Mouse (Mus musculus): ENCODE data around the gene Grb7.
A peak's percentile ranks its signal among the peaks of the same experiment; 100 is the strongest.

The Grb7 gene

GRCm38 (mm10) chr11:98446213-98446561, at the start of gene Grb7:
TSS of gene Grb7 (plus strand) at chr11:98446394.
- peak; percentile 59 for DNase-seq (ENCODE audit: extremely low spot score)

GRCm38 (mm10) chr11:98397946-98398345, 48.2 kb upstream of the Grb7 start:
- no peak for DNase-seq (ENCODE audit: extremely low spot score)

- peak; percentile 93 for DNase-seq (ENCODE audit: extremely low spot score)
Measured at GRCm38 (mm10) chr11:98400161-98400726, 46.0 kb upstream of the Grb7 start, which contains the start of gene Pgap3. TSS of gene Pgap3 (minus strand) at chr11:98400490.

- no peak for DNase-seq (ENCODE audit: extremely low spot score)
Measured at GRCm38 (mm10) chr11:98400816-98401215, 45.4 kb upstream of the Grb7 start.

- DNase-seq (ENCODE audit: extremely low spot score), result no peak
Measured at GRCm38 (mm10) chr11:98406621-98407020, 39.6 kb upstream of the Grb7 start.

GRCm38 (mm10) chr11:98408872-98409271, 37.3 kb upstream of the Grb7 start:
- no peak for DNase-seq (ENCODE audit: extremely low spot score)

- DNase-seq (ENCODE audit: extremely low spot score), result peak; percentile 62
Measured at GRCm38 (mm10) chr11:98409341-98409822, 36.8 kb upstream of the Grb7 start.

GRCm38 (mm10) chr11:98412273-98412796, 33.9 kb upstream of the Grb7 start, which contains the start of gene Erbb2:
TSS of gene Erbb2 (plus strand) at chr11:98412470.
- peak; percentile 87 for DNase-seq (ENCODE audit: extremely low spot score)

GRCm38 (mm10) chr11:98412797-98413301, 33.3 kb upstream of the Grb7 start:
- peak; percentile 69 for DNase-seq (ENCODE audit: extremely low spot score)

- DNase-seq (ENCODE audit: extremely low spot score), result no peak
Measured at GRCm38 (mm10) chr11:98413731-98414130, 32.5 kb upstream of the Grb7 start.

GRCm38 (mm10) chr11:98414162-98414561, 32.0 kb upstream of the Grb7 start:
- DNase-seq (ENCODE audit: extremely low spot score), result no peak

- no peak for DNase-seq (ENCODE audit: extremely low spot score)
Measured at GRCm38 (mm10) chr11:98417074-98417473, 29.1 kb upstream of the Grb7 start.

GRCm38 (mm10) chr11:98418273-98418672, 27.9 kb upstream of the Grb7 start:
- DNase-seq (ENCODE audit: extremely low spot score), result no peak

- no peak for DNase-seq (ENCODE audit: extremely low spot score)
Measured at GRCm38 (mm10) chr11:98418939-98419547, 27.2 kb upstream of the Grb7 start.

- DNase-seq (ENCODE audit: extremely low spot score), result no peak
Measured at GRCm38 (mm10) chr11:98426592-98426991, 19.6 kb upstream of the Grb7 start.

GRCm38 (mm10) chr11:98428436-98428835, 17.8 kb upstream of the Grb7 start:
- no peak for DNase-seq (ENCODE audit: extremely low spot score)

GRCm38 (mm10) chr11:98431743-98432502, 14.3 kb upstream of the Grb7 start:
- DNase-seq (ENCODE audit: extremely low spot score), result no peak

GRCm38 (mm10) chr11:98435723-98436122, 10.5 kb upstream of the Grb7 start:
- DNase-seq (ENCODE audit: extremely low spot score), result no peak

- DNase-seq (ENCODE audit: extremely low spot score), result no peak
Measured at GRCm38 (mm10) chr11:98437441-98437840, 8.8 kb upstream of the Grb7 start.

- peak; percentile 95 for DNase-seq (ENCODE audit: extremely low spot score)
Measured at GRCm38 (mm10) chr11:98438331-98439158, 7.6 kb upstream of the Grb7 start, which contains the start of gene Mien1. TSS of gene Mien1 (minus strand) at chr11:98438991.

GRCm38 (mm10) chr11:98443688-98444087, 2.5 kb upstream of the Grb7 start:
- DNase-seq (ENCODE audit: extremely low spot score), result no peak
